Mouse (Mus musculus) bone marrow, adult 2 months (tissue): ENCODE measurements around the gene Cd2bp2. TPM values are rescaled to one million over a fixed set of nuclear protein-coding genes. Genes with fewer than 3 reads are reported as not detected.

Experiments
- H3K27ac ChIP-seq: fragments of 200-500 bp; 2 replicates; pipeline ENCODE4 v1.5.1; 2012; ENCODE audit warnings: low read depth, mild to moderate bottlenecking, control low read depth, inconsistent platforms, low read length; ENCODE audit not compliant: control insufficient read depth, poor library complexity, insufficient read depth
- H3K4me1 ChIP-seq: fragments of 200-500 bp; 2 replicates; pipeline ENCODE4 v1.6.1; 2011; ENCODE audit warnings: low read length; ENCODE audit not compliant: control insufficient read depth, insufficient read depth
- H3K4me3 ChIP-seq: fragments of 200-500 bp; replicated peaks from 2 replicates; pipeline ENCODE3; 2011; ENCODE audit warnings: mild to moderate bottlenecking, low read depth, low read length, control low read depth; ENCODE audit not compliant: control insufficient read depth
- CTCF ChIP-seq: fragments of 200-500 bp; IDR thresholded peaks from 2 replicates; pipeline ENCODE4 v1.5.1; 2011; ENCODE audit warnings: low read length, control low read depth; ENCODE audit not compliant: control insufficient read depth, insufficient read depth
- POLR2A ChIP-seq: fragments of 200-500 bp; IDR thresholded peaks from 2 replicates; pipeline ENCODE4 v1.6.1; 2011; ENCODE audit warnings: low read depth, mild to moderate bottlenecking, control low read depth, low read length, borderline replicate concordance; ENCODE audit not compliant: control insufficient read depth
- WGBS: fragments of 180-500 bp; shearing (Covaris S2); methylation state at CpG from one replicate; pipeline ENCODE4 v1.1.7; 2018; 5-methylcytosine and 5-hydroxymethylcytosine counted together
- polyA plus RNA-seq: library from polyadenylated mRNA; stranded (reverse); fragments of >200 nt; gene quantifications from 2 replicates; pipeline ENCODE4 v1.2.4, GENCODE M21; 2011; ENCODE audit warnings: low replicate concordance; ENCODE audit not compliant: missing spikeins, insufficient read depth, insufficient read length

Cd2bp2 gene
- polyA plus RNA-seq, 1 experiment = 64.1 TPM

DNA sequence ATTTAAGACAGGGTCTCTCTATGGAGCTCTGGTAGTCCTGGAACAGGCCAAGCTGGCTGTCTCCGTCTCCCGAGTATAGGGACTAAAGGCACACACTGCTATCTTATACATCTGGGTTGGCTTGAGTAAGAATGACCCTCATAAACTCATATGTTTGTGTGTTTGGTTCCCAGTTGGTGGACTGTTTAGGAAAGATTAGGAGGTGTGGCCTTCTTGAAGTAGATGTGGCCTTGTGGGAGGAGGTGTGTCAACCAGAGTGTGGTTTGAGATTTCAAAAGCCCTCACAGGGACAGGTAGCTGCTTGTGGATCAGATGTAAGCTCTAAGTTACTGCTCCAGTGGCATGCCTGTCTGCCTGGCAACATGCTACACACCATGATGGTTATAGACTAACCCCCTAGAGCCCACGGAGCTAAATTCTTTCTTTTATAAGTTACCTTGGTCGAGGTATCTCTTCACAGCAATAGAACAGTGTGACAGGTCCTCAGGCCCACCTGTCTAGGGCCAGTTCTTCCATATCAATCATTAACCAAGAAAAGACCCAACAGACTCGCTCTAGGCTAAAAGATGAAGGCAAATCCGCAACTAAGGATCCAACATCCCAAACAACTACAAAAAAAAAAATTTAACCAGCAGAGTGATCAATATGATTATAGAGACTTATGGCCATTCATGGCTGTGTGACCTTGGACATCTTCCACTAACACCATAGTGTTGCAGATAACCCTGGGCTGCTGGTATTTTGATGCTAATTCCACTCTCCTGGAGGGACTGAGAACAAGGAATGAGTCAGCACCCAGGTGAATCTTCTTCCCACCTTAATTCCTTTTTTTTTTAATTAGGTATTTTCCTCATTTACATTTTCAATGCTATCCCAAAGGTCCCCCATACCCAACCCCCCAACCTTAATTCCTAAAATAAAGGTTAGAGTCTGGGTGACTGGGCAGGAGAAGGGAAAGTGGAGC, 27.9 kb upstream of the Cd2bp2 start:
- 86% methylated on average over 6 of the region's 6 CpGs for WGBS
- no peak overlapping the region for H3K4me3 ChIP-seq
- TF ChIP-seq CTCF (no peak), POLR2A (no peak)
- no peak overlapping the region for H3K27ac ChIP-seq
- peaks cover 3% of the 10 kb centered on the region for H3K4me1 ChIP-seq

DNA sequence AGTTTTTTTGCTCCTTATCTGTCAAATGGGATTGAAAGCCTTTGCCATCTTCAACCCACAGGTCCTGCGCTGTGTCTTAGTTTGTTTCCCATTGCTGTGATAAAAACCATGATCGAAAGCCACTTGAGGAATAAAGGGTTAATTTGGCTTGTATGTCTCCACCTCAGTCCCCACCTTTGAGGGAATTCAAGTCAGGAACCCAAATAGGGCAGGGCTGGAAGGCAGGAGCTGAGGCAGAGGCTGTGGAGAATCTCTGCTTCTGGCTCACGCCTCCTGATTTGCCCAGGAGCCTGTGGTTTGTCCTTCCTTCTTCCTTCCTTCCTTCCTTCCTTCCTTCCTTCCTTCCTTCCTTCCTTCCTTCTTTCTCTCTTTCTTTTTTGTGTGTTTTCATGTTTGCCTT, 27.3 kb upstream of the Cd2bp2 start:
- TF ChIP-seq POLR2A = no peak
- no peak for TF ChIP-seq CTCF
- 86% methylated on average over 3 of the region's 3 CpGs for WGBS
- no peak overlapping the region for H3K27ac ChIP-seq
- no peak overlapping the region for H3K4me3 ChIP-seq
- H3K4me1 ChIP-seq = peaks cover 5% of the 10 kb centered on the region

DNA sequence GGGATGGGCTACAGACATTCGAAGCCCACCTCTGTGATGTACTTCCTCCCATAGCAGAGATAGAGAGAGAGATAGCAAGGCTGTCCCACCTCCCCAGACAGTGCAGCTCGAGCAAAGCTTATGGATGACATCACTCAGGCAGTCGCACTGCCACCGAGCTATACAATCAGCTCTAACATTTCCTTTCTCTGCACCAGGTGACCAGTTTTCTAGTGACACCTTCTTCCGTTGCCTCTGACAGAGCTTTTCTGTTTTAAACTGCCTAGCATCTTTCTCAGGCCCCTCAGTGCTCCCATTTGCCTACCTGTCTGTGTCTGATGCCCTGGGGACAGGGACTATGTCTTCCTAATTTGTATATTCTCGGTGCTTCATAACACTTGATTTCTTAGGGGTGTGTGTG, 24.6 kb upstream of the Cd2bp2 start:
- Histone ChIP-seq H3K27ac (no peak overlapping the region), H3K4me3 (no peak overlapping the region), H3K4me1 (peaks cover 13% of the 10 kb centered on the region)
- 71% methylated on average over 6 of the region's 6 CpGs for WGBS
- TF ChIP-seq CTCF (no peak), POLR2A (no peak)

DNA sequence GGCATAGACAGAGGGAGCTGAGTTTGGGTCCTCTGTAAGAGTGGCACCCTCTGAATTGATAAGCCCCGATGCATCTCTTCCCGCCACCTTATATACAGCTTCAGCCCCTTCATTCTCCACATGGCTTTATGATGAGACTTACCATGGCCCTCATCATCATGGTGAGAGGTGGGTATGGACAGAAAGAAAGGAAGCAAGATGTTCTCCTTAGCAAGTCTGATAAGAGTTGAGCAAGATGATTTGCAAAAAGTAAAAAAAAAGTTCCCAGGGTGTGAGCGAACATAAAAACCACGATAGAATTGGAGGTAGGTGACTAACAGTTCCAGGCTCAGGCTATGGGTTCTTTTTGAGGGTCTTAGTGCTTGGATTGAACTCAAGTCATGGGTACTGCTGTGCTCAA, 22.8 kb upstream of the Cd2bp2 start:
- Histone ChIP-seq H3K27ac (peak overlapping the region; percentile 89), H3K4me1 (peaks cover 13% of the 10 kb centered on the region), H3K4me3 (peak overlapping the region; percentile 5)
- TF ChIP-seq CTCF (no peak), POLR2A (no peak)
- 18% methylated on average over 4 of the region's 4 CpGs for WGBS

DNA sequence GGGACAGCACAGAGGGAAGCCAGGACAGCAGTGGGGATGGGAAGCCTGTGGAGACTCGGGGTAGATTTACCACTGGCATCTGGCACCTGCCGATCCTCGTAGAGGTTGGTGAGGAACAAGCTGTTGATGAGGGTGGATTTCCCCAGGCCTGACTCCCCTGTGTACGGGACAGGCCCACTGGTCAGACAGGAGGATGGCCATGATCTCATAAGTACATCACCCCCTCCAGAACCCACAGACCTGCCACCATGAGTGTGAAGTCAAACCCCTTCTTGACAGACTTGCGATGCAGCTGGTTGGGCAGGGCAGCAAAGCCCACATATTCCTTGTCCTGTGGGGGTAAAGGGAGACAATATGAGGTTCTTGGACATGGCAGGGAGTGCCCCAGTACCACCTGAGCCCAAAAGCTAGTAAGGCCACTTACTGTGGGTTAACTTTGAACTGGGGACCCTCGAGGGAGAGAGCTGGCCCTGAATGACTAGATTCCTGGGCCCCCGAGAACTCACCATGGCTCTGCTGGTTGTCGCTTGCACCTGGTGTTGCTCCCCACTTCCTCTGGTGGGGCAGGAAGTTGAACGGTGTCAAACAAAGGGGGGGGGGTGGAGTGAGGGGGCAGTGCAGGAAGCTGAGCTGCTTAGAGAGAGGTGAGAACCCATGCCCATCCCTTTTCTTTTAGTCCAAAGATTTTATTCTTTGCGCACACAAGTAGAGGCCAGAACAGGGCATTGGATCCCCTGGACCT, 22.2 kb upstream of the Cd2bp2 start:
- Histone ChIP-seq H3K27ac (peak overlapping the region; percentile 89), H3K4me3 (peak overlapping the region; percentile 68), H3K4me1 (peaks cover 13% of the 10 kb centered on the region)
- TF ChIP-seq POLR2A (no peak), CTCF (no peak)
- 6% methylated on average over 10 of the region's 10 CpGs for WGBS

DNA sequence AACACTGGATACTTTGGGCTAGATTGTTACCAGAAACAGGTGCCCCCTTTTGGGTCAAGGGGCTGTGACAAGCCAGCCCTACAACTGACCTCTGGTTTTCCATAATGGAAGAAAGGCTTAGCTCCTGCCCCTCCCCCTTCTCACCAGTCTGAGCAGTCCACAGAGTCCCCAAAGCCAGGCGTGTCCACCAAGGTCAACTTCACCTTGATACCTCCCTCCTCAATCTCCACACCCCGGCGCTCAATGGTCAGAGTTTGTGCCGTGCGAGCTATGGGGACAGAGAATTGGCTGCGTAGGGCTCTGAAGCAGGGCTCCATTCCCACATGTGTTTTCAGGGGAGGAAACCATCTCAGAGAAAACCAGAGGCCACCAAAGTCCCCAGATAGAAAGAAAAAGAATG, 21.6 kb upstream of the Cd2bp2 start:
- peak overlapping the region; percentile 68 for H3K4me3 ChIP-seq
- peak overlapping the region; percentile 89 for H3K27ac ChIP-seq
- TF ChIP-seq CTCF = no peak
- no peak for TF ChIP-seq POLR2A
- 56% methylated on average over 6 of the region's 6 CpGs for WGBS
- H3K4me1 ChIP-seq = peaks cover 13% of the 10 kb centered on the region

DNA sequence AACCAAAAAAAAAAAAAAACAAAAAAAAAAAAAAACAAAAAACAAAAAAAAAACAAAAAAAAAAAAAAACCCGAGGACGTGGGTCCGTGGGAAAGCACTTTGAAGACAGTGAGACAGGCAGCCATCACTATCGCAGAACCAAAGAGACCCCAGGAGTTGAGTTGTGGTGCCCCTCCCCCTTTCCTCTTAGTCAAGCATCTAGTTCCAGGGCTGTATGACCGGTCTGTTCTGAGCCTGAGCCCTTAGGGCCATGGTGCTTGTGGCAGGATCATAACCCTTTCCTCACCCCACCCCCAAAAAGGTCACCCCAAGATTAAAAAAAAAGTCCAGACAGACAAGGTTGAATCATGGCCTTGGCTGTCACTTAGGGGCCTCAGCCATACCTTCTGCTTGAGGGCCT, 20.5 kb upstream of the Cd2bp2 start:
- Histone ChIP-seq H3K4me3 (no peak overlapping the region), H3K4me1 (peaks cover 13% of the 10 kb centered on the region), H3K27ac (no peak overlapping the region)
- TF ChIP-seq CTCF = no peak
- TF ChIP-seq POLR2A = no peak
- 76% methylated on average over 5 of the region's 5 CpGs for WGBS
